Mouse (Mus musculus) liver, embryonic 12.5 days (tissue): ENCODE measurements around the gene Man1a. TPM values are rescaled to one million over a fixed set of nuclear protein-coding genes. Genes with fewer than 3 reads are reported as not detected.
A peak's percentile ranks its signal among the peaks of the same experiment; 100 is the strongest.

Experiments used
- ATAC-seq: fragments of 200-750 bp; cut with Nextera tagmentation; 2 replicates; pipeline ENCODE4 v1.8.0; 2017; ENCODE audit warnings: moderate number of reproducible peaks, mild to moderate bottlenecking, moderate library complexity
- H3K27ac ChIP-seq: fragments of 300-500 bp; sonication (generic); 2 replicates; pipeline ENCODE4 v1.5.1; 2016; ENCODE audit warnings: mild to moderate bottlenecking
- H3K27me3 ChIP-seq: fragments of 300-500 bp; sonication (generic); replicated peaks from 2 replicates; pipeline ENCODE4 v1.6.1; 2016; ENCODE audit warnings: mild to moderate bottlenecking, moderate library complexity
- H3K36me3 ChIP-seq: fragments of 300-500 bp; sonication (generic); 2 replicates; pipeline ENCODE4 v1.6.1; 2016; ENCODE audit warnings: mild to moderate bottlenecking, moderate library complexity
- H3K4me1 ChIP-seq: fragments of 300-500 bp; sonication (generic); 2 replicates; pipeline ENCODE4 v1.6.1; 2016
- H3K4me2 ChIP-seq: fragments of 300-500 bp; sonication (generic); 2 replicates; pipeline ENCODE4 v1.6.1; 2016; ENCODE audit warnings: mild to moderate bottlenecking, moderate library complexity
- H3K4me3 ChIP-seq: fragments of 300-500 bp; sonication (generic); 2 replicates; pipeline ENCODE4 v1.5.1; 2016; ENCODE audit warnings: mild to moderate bottlenecking, moderate library complexity
- H3K9ac ChIP-seq: fragments of 300-500 bp; sonication (generic); 2 replicates; pipeline ENCODE4 v1.6.1; 2016; ENCODE audit warnings: mild to moderate bottlenecking, moderate library complexity
- H3K9me3 ChIP-seq: fragments of 300-500 bp; sonication (generic); replicated peaks from 2 replicates; pipeline ENCODE4 v1.6.1; 2016; ENCODE audit warnings: mild to moderate bottlenecking, moderate library complexity
- WGBS: fragments of 180-500 bp; shearing (Covaris S2); methylation state at CpG from one replicate; pipeline ENCODE4 v1.1.7; 2016; ENCODE audit not compliant: insufficient replicate concordance; 5-methylcytosine and 5-hydroxymethylcytosine counted together
- polyA plus RNA-seq: library from polyadenylated mRNA; unstranded; fragments of >200 nt; fragmentation: Nextera tagmentation; extraction: Ambion mirVana; gene quantifications from 2 replicates; pipeline ENCODE4 v1.2.1, GENCODE M21; 2016

Gene Man1a
- polyA plus RNA-seq, 1 experiment from 2014 or later = 16.8 TPM

GRCm38 (mm10) chr10:53938199-53938598 is 138.2 kb downstream of the Man1a start:
- no peak overlapping the region for H3K4me3 ChIP-seq
- H3K9me3 ChIP-seq = no peaks in the 10 kb centered on the region
- 83% methylated on average over 3 of the region's 3 CpGs for WGBS
- ATAC-seq = no peak
- no peaks in the 10 kb centered on the region for H3K4me1 ChIP-seq
- no peak overlapping the region for H3K4me2 ChIP-seq
- H3K27ac ChIP-seq = no peak overlapping the region
- peaks cover 12% of the 10 kb centered on the region for H3K36me3 ChIP-seq
- H3K27me3 ChIP-seq = no peaks in the 10 kb centered on the region
- no peak overlapping the region for H3K9ac ChIP-seq

DNA sequence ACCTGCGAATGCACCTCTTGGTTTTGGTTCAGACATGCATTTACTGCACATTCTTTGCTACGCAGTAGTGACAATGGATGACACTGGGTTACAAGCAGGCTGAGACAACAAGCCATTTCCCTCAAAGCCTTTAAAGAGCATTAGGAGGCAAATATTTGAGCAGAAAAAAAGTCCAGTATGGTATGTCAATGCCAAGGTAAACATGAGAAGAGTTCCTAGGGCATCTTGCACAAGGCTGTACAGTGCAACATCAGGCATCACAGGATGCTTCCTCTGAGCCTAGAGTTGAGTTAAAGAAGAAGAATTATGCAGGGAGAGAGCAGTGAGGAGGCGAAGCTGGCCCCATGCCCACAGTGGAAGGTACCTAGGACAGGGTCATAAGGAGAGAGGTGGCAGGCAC is 140.3 kb downstream of the Man1a start:
- Histone ChIP-seq H3K27ac (no peak overlapping the region), H3K4me1 (no peaks in the 10 kb centered on the region), H3K27me3 (no peaks in the 10 kb centered on the region), H3K9ac (no peak overlapping the region), H3K4me2 (no peak overlapping the region), H3K36me3 (peaks cover 32% of the 10 kb centered on the region), H3K4me3 (no peak overlapping the region), H3K9me3 (no peaks in the 10 kb centered on the region)
- ATAC-seq = 0 out of 2 replicates have a peak, but pooled peaks have one; percentile 10
- 83% methylated on average over 3 of the region's 3 CpGs for WGBS

DNA sequence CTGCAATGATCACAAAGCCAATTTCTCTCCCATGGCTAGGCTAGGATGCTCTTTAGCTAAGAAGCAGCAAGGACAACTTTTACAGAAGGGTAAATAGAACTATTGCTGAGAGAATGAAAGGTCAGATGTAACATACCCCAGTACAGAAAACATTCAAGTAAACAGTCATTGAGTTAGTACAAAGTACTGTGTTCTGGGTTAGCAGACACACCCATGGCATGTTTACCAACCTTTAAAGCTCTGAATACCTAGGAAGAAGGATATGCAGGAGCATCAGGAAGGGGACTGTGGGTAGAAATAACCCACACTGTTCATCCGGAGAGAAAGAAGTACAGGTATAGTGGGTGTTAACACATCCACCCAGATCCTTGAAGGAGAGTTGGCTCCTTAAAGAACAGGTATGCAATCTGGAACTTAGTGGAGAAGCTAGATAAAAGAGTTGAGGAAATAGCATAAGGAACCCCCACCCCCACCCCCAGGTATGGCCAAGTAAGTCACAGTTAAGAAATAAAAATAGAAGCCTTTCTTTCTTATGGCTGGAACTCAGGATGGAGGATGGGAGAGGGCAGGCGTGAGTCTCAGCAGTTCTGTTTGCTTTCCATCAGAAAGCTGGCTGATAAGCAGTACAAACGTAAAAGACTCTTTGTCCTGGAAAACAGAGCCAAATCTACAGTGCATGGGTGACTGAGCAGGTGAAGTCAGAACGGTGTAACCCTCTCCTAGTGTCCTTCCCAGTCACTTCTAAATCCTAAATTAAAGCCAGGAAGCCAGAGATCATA is 146.5 kb downstream of the Man1a start:
- H3K27ac ChIP-seq = 0 out of 2 replicates have a peak overlapping the region, but pooled peaks have one; percentile 13
- H3K9ac ChIP-seq = no peak overlapping the region
- no peaks in the 10 kb centered on the region for H3K27me3 ChIP-seq
- H3K4me2 ChIP-seq = no peak overlapping the region
- H3K9me3 ChIP-seq = no peaks in the 10 kb centered on the region
- H3K36me3 ChIP-seq = peaks cover 43% of the 10 kb centered on the region
- H3K4me3 ChIP-seq = no peak overlapping the region
- ATAC-seq = peak; percentile 54; the same call in 1 of the 2 replicates
- no peaks in the 10 kb centered on the region; the same call in 1 of the 2 replicates for H3K4me1 ChIP-seq
- WGBS = 62% methylated on average over 4 of the region's 4 CpGs

- peak; percentile 53 for ATAC-seq
- WGBS = 53% methylated on average over 5 of the region's 5 CpGs
- H3K27ac ChIP-seq = no peak overlapping the region
Measured at GRCm38 (mm10) chr10:53927904-53928303, 148.5 kb downstream of the Man1a start.

GRCm38 (mm10) chr10:53925456-53925855 is 151.0 kb downstream of the Man1a start:
- Histone ChIP-seq H3K27ac (no peak overlapping the region), H3K4me1 (no peaks in the 10 kb centered on the region; the same call in 1 of the 2 replicates), H3K9me3 (no peaks in the 10 kb centered on the region), H3K4me2 (no peak overlapping the region), H3K9ac (no peak overlapping the region), H3K27me3 (no peaks in the 10 kb centered on the region), H3K36me3 (peaks cover 32% of the 10 kb centered on the region), H3K4me3 (no peak overlapping the region)
- ATAC-seq = no peak
- WGBS = 74% methylated on average over 6 of the region's 6 CpGs

More at GRCm38 (mm10) chr10:53927904-53928303, 148.5 kb downstream of the Man1a start:
- Histone ChIP-seq H3K4me1 (no peaks in the 10 kb centered on the region; the same call in 1 of the 2 replicates), H3K4me2 (no peak overlapping the region), H3K27me3 (no peaks in the 10 kb centered on the region), H3K4me3 (no peak overlapping the region), H3K36me3 (peaks cover 45% of the 10 kb centered on the region), H3K9ac (no peak overlapping the region), H3K9me3 (no peaks in the 10 kb centered on the region)

- no peak for ATAC-seq
- WGBS = 73% methylated on average over 3 of the region's 3 CpGs
- Histone ChIP-seq H3K36me3 (peaks cover 56% of the 10 kb centered on the region), H3K27ac (no peak overlapping the region), H3K9me3 (no peaks in the 10 kb centered on the region), H3K4me3 (no peak overlapping the region), H3K4me1 (no peaks in the 10 kb centered on the region), H3K4me2 (no peak overlapping the region), H3K9ac (no peak overlapping the region), H3K27me3 (no peaks in the 10 kb centered on the region)
Measured at GRCm38 (mm10) chr10:53922236-53922635, 154.2 kb downstream of the Man1a start.

DNA sequence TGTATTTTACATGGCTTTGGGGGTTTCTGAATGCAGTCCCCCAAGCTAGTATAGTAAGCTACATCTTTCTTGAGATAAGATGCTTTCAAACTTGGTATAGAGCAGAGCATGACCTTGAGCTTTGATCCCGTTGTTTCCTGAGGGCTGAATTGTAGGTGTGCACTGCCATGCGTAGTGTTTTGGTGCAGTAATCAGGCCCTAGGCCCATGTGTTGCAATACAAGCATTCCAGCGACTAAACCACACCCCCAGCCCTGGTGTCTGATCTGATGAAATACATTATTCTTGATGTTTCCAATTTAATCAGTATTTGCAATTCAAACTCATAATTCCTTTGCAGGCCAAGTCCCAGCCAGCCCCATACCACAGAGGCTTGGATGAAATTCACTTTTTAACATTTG is 158.9 kb downstream of the Man1a start:
- Histone ChIP-seq H3K36me3 (peaks cover 53% of the 10 kb centered on the region), H3K4me3 (no peak overlapping the region), H3K27me3 (no peaks in the 10 kb centered on the region), H3K4me2 (no peak overlapping the region), H3K9me3 (no peaks in the 10 kb centered on the region), H3K9ac (no peak overlapping the region), H3K4me1 (no peaks in the 10 kb centered on the region), H3K27ac (no peak overlapping the region)
- 74% methylated on average over 3 of the region's 3 CpGs for WGBS
- no peak for ATAC-seq

- H3K4me3 ChIP-seq = no peak overlapping the region
- no peaks in the 10 kb centered on the region for H3K27me3 ChIP-seq
- H3K4me2 ChIP-seq = no peak overlapping the region
- peaks cover 57% of the 10 kb centered on the region for H3K36me3 ChIP-seq
- H3K9me3 ChIP-seq = no peaks in the 10 kb centered on the region
- no peak for ATAC-seq
- H3K27ac ChIP-seq = no peak overlapping the region
- H3K9ac ChIP-seq = no peak overlapping the region
- WGBS = 74% methylated on average over 6 of the region's 6 CpGs
- no peaks in the 10 kb centered on the region for H3K4me1 ChIP-seq
Measured at GRCm38 (mm10) chr10:53915719-53916118, 160.7 kb downstream of the Man1a start.

GRCm38 (mm10) chr10:53914974-53915609 is 161.3 kb downstream of the Man1a start:
- Histone ChIP-seq H3K27ac (no peak overlapping the region), H3K4me3 (no peak overlapping the region), H3K9ac (no peak overlapping the region), H3K4me2 (no peak overlapping the region), H3K4me1 (no peaks in the 10 kb centered on the region), H3K36me3 (peaks cover 56% of the 10 kb centered on the region), H3K9me3 (no peaks in the 10 kb centered on the region), H3K27me3 (no peaks in the 10 kb centered on the region)
- ATAC-seq = no peak
- WGBS = 78% methylated on average over 8 of the region's 8 CpGs

DNA sequence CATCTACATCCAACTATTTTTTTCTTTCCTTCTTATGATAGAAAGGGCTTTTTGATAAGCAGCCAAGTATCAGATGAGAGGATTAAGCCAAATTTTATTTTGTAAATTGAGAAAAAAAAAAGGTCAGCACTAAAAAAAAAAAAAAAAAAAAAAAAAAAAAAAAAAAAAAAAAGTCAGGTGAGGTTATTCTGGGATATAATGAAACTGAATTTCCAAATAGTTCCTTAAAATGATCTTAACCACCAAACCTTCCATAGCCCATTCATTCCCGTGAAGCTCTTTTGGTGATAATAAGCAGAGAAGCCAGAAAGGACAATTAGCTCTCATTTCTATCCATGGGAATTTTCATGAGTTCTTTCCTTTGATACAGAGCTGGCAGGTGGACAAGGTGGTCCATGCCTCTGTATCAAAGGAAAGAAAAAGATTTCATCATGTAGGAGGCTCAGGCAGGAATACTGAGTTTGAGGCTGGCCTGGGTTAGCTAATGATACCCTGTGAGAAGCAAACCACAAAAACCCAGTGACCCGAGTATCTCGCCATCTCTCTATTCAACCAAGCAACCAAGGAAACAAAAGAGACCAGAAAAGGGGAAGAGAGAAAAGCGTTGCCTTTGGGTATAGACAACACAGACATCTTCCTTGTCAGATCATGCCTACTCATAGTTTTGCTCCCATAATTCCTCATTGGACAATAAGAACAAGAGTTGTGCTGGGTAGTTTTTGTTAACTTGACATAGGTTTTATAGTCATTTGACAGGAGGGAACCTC is 162.7 kb downstream of the Man1a start:
- Histone ChIP-seq H3K4me2 (no peak overlapping the region), H3K4me1 (no peaks in the 10 kb centered on the region), H3K9me3 (no peaks in the 10 kb centered on the region), H3K27me3 (no peaks in the 10 kb centered on the region), H3K9ac (no peak overlapping the region), H3K4me3 (no peak overlapping the region), H3K36me3 (peaks cover 55% of the 10 kb centered on the region), H3K27ac (no peak overlapping the region)
- no peak for ATAC-seq
- 42% methylated on average over 4 of the region's 4 CpGs for WGBS

DNA sequence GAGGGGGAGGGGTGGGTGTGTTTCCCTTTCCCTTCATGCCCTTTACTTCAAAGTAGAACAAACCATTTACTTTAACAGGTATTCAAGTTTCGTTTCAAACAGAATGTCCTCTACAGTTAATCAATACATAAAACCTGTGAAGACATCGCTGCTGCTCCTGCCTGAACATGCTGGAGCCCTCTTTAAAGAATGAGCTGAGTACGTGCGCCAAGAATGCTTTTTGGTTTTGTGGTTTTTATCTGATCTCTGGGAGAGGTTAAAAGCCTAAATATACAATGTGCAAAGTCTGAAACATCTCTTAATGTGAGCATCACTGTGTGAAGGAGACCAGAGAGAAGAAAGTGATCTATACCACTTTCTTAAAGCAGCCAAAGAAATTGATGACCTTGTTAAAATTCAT is 186.9 kb downstream of the Man1a start:
- no peak for ATAC-seq
- Histone ChIP-seq H3K27me3 (no peaks in the 10 kb centered on the region), H3K27ac (no peak overlapping the region), H3K9me3 (no peaks in the 10 kb centered on the region), H3K4me3 (no peak overlapping the region), H3K4me1 (peaks cover 18% of the 10 kb centered on the region), H3K36me3 (no peaks in the 10 kb centered on the region), H3K4me2 (no peak overlapping the region), H3K9ac (no peak overlapping the region)
- 47% methylated on average over 4 of the region's 4 CpGs for WGBS
